13 mouse cellular contexts compared by ENCODE assay signal in genomic region chr5:139910755-139911300, GRCm38 (mm10). TPM values are rescaled to one million over a fixed set of nuclear protein-coding genes. Genes with fewer than 3 reads are reported as not detected.
DNase-seq lines count a peak whose midpoint lies in the region; ATAC-seq and TF ChIP-seq lines count a peak whose summit lies in the region.
"Had no signal": no experiment of that assay in that cellular context is flagged by ENCODE, and none has a peak within 500 bp of the region (broad histone marks: within the 10 kb centered on the region; RNA-seq: fewer than 3 reads in every experiment).

No protein-coding gene starts in this region.

- H3K4me1 ChIP-seq in forebrain, postnatal 0 days (ENCODE audit: insufficient read depth): peaks cover 8% of the 10 kb centered on the region
- peaks cover 59% of the 10 kb centered on the region for H3K4me1 ChIP-seq in midbrain, embryonic 12.5 days

- no peak overlapping the region for H3K9ac ChIP-seq in forebrain, postnatal 0 days
- H3K9ac ChIP-seq in midbrain, embryonic 12.5 days (replicated peaks): no peak overlapping the region
- H3K9ac ChIP-seq: liver, embryonic 12.5 days had no signal

- H3K36me3 ChIP-seq in forebrain, postnatal 0 days (ENCODE audit: insufficient read depth): no peaks in the 10 kb centered on the region
- no peaks in the 10 kb centered on the region for H3K36me3 ChIP-seq in midbrain, embryonic 12.5 days
- H3K36me3 ChIP-seq: liver, embryonic 12.5 days had no signal

- DNase-seq in retina, embryonic 14.5 days (ENCODE audit: low spot score): peak; percentile 11
- DNase-seq in retina, postnatal 1 day: no peak
- no peak for DNase-seq in forebrain, postnatal 0 days
- DNase-seq in cerebellum, postnatal 36 days: no peak
- DNase-seq in left cerebral cortex, postnatal 10 days (ENCODE audit: extremely low spot score in 1 of 2, low spot score in 2 of 2): no peak
- DNase-seq in frontal cortex, postnatal 14 days (ENCODE audit: low spot score in 2 of 2): no peak
- DNase-seq: adrenal gland, adult 8-10 months; gastrocnemius, postnatal 25 days; layer of hippocampus, postnatal 36 days had no signal

- peak overlapping the region; percentile 75; the same call in 1 of the 2 replicates for H3K4me3 ChIP-seq in forebrain, postnatal 0 days (ENCODE audit: low read depth, low read length)
- no peak overlapping the region for H3K4me3 ChIP-seq in midbrain, embryonic 12.5 days
- H3K4me3 ChIP-seq: liver, embryonic 12.5 days had no signal

- WGBS in forebrain, postnatal 0 days: 29% methylated on average over 3 of the region's 3 CpGs
- 5% methylated on average over 3 of the region's 3 CpGs for WGBS in midbrain, embryonic 12.5 days

- H3K4me2 ChIP-seq in forebrain, postnatal 0 days (ENCODE audit: low read depth): peak overlapping the region; percentile 97
- peak overlapping the region; percentile 94; the same call in 1 of the 2 replicates for H3K4me2 ChIP-seq in midbrain, embryonic 12.5 days (replicated peaks)

- peaks cover 54% of the 10 kb centered on the region for H3K27me3 ChIP-seq in forebrain, postnatal 0 days (ENCODE audit: insufficient read depth, low read length)
- peaks cover 100% of the 10 kb centered on the region for H3K27me3 ChIP-seq in midbrain, embryonic 12.5 days

- H3K27ac ChIP-seq in forebrain, postnatal 0 days (ENCODE audit: low read depth, low read length): no peak overlapping the region
- no peak overlapping the region for H3K27ac ChIP-seq in midbrain, embryonic 12.5 days (replicated peaks)
- H3K27ac ChIP-seq: liver, embryonic 12.5 days; macrophage had no signal

- TF ChIP-seq CTCF in forebrain, postnatal 0 days (IDR thresholded peaks at IDR 0.05; ENCODE audit: low read depth): no peak

- intact Hi-C loops in left cerebral cortex, postnatal 10 days (cut with DNase I): loop anchor here (5.0 kb wide), 1 partner anchor 226 kb away; no protein-coding TSS in a partner anchor

- no peaks in the 10 kb centered on the region for H3K9me3 ChIP-seq in forebrain, postnatal 0 days (ENCODE audit: low read length)
- no peaks in the 10 kb centered on the region for H3K9me3 ChIP-seq in midbrain, embryonic 12.5 days
- H3K9me3 ChIP-seq: liver, embryonic 12.5 days had no signal

- ATAC-seq in forebrain, postnatal 0 days: no peak
- no peak for ATAC-seq in midbrain, embryonic 12.5 days (ENCODE audit: low FRiP score, low read depth)
- ATAC-seq: liver, embryonic 12.5 days had no signal

RNA-seq across cellular contexts. Expression of gene Elfn1, which starts 3.1 kb away (rescaled TPM):
- 17.2 and 28.9 TPM in 2 replicates for total RNA-seq in forebrain, postnatal 0 days (2014; rRNA removed)
- polyA plus RNA-seq in forebrain, postnatal 0 days (2015; fragmentation: Nextera tagmentation; extraction: Ambion mirVana): 3.4 and 4.1 TPM in 2 replicates
- 0.94 and 1.2 TPM in 2 replicates for polyA plus RNA-seq in midbrain, embryonic 12.5 days (2016; fragmentation: Nextera tagmentation; extraction: Ambion mirVana)
- total RNA-seq in left cerebral cortex, postnatal 10 days (2021): 10 to 100 TPM; 40.4 to 48.8 TPM
- total RNA-seq: common myeloid progenitor, adult 5-6 weeks; gastrocnemius, postnatal 25 days had no signal
- polyA plus RNA-seq: macrophage had no signal
